35 mouse cellular contexts compared by ENCODE assay signal in the genomic region with DNA sequence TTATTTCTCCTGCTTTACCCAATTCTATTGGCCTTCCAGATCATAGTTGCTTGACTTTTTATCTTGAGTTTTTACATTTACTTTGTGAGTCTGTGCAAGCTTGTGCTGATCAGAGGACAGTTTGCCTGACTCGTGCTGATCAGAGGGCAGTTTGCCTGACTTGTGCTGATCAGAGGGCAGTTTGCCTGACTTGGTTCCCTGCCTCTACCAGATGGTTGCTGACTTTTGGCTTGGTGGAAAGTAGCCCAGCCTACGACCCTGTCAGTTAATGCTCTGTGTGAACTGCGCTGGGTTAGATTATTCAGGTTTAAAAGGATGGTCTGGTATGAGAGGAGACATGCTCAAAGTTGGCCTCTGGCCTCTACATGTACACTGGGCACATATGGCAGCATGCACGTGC. TPM values are rescaled to one million over a fixed set of nuclear protein-coding genes. Genes with fewer than 3 reads are reported as not detected.
"Had no signal": no experiment of that assay in that cellular context is flagged by ENCODE, and none has a peak within 500 bp of the region (broad histone marks: within the 10 kb centered on the region; RNA-seq: fewer than 3 reads in every experiment).

No protein-coding gene starts in this region.

- H3K4me2 ChIP-seq: limb, embryonic 12.5 days; limb, embryonic 13.5 days; limb, embryonic 15.5 days; liver, embryonic 13.5 days; liver, embryonic 15.5 days; lung, embryonic 14.5 days; lung, embryonic 15.5 days; midbrain, embryonic 11.5 days; midbrain, embryonic 12.5 days; midbrain, embryonic 13.5 days; midbrain, embryonic 15.5 days; neural tube, embryonic 12.5 days; neural tube, embryonic 13.5 days had no signal

- H3K9me3 ChIP-seq: limb, embryonic 10.5 days; limb, embryonic 12.5 days; limb, embryonic 13.5 days; limb, embryonic 15.5 days; liver, embryonic 13.5 days; liver, embryonic 15.5 days; lung, embryonic 15.5 days; megakaryocyte, embryonic 14.5 days; midbrain, embryonic 10.5 days; midbrain, embryonic 12.5 days; midbrain, embryonic 13.5 days; midbrain, embryonic 15.5 days; neural tube, embryonic 12.5 days; neural tube, embryonic 13.5 days had no signal

- H3K27ac ChIP-seq: limb, embryonic 10.5 days; limb, embryonic 12.5 days; limb, embryonic 13.5 days; limb, embryonic 15.5 days; liver, embryonic 13.5 days; liver, embryonic 14.5 days; liver, embryonic 15.5 days; lung, embryonic 15.5 days; macrophage; midbrain, embryonic 10.5 days; midbrain, embryonic 12.5 days; midbrain, embryonic 13.5 days; midbrain, embryonic 15.5 days; neural tube, embryonic 12.5 days; neural tube, embryonic 13.5 days had no signal

- H3K4me1 ChIP-seq: limb, embryonic 10.5 days; limb, embryonic 12.5 days; limb, embryonic 13.5 days; limb, embryonic 15.5 days; liver, embryonic 13.5 days; liver, embryonic 15.5 days; lung, embryonic 15.5 days; megakaryocyte, embryonic 14.5 days; midbrain, embryonic 12.5 days; midbrain, embryonic 13.5 days; midbrain, embryonic 15.5 days; neural tube, embryonic 12.5 days; neural tube, embryonic 13.5 days had no signal

- H3K36me3 ChIP-seq: limb, embryonic 15.5 days; lung, embryonic 15.5 days; midbrain, embryonic 15.5 days; neural tube, embryonic 13.5 days had no signal

- ATAC-seq: liver, postnatal 0 days; lung, postnatal 0 days; midbrain, embryonic 13.5 days; midbrain, embryonic 16.5 days had no signal

- H3K4me3 ChIP-seq: limb, embryonic 10.5 days; limb, embryonic 12.5 days; limb, embryonic 13.5 days; limb, embryonic 15.5 days; liver, embryonic 13.5 days; liver, embryonic 15.5 days; lung, embryonic 15.5 days; megakaryocyte, embryonic 14.5 days; midbrain, embryonic 10.5 days; midbrain, embryonic 12.5 days; midbrain, embryonic 13.5 days; midbrain, embryonic 15.5 days; myocyte; neural tube, embryonic 12.5 days; neural tube, embryonic 13.5 days had no signal

- DNase-seq: left cerebral cortex, postnatal 4 days; liver; liver, embryonic 13.5 days; liver, postnatal 0 days; lung, adult 18-20 months; lung, adult 2 months; lung, embryonic 14.5 days; lung, postnatal 10 days; lung, postnatal 14 days; lung, postnatal 36 days; lung, postnatal 4 days had no signal

- H3K27me3 ChIP-seq: limb, embryonic 12.5 days; limb, embryonic 13.5 days; limb, embryonic 15.5 days; liver, embryonic 13.5 days; liver, embryonic 15.5 days; lung, embryonic 15.5 days; megakaryocyte, embryonic 14.5 days; midbrain, embryonic 12.5 days; midbrain, embryonic 13.5 days; midbrain, embryonic 15.5 days; neural tube, embryonic 12.5 days; neural tube, embryonic 13.5 days had no signal

- H3K9ac ChIP-seq: limb, embryonic 12.5 days; limb, embryonic 13.5 days; limb, embryonic 15.5 days; liver, embryonic 13.5 days; liver, embryonic 14.5 days; liver, embryonic 15.5 days; liver, postnatal 0 days; lung, embryonic 14.5 days; lung, embryonic 15.5 days; midbrain, embryonic 12.5 days; midbrain, embryonic 13.5 days; midbrain, embryonic 15.5 days; neural tube, embryonic 12.5 days; neural tube, embryonic 13.5 days had no signal

RNA-seq across cellular contexts. Expression of gene Erich3, which starts 47.6 kb away (rescaled TPM):
- total RNA-seq: megakaryocyte progenitor cell, adult 5-6 weeks; megakaryocyte-erythroid progenitor cell, adult 5-6 weeks; monocyte, adult 5-6 weeks had no signal
- polyA plus RNA-seq: liver, adult 2 months; liver, embryonic 13.5 days; liver, embryonic 15.5 days; liver, embryonic 16.5 days; liver, postnatal 0 days; lung, embryonic 14.5 days; macrophage; myocyte had no signal
